Mouse (Mus musculus): ENCODE results near the gene Gnaz. TPM values are rescaled to one million over a fixed set of nuclear protein-coding genes. Genes with fewer than 3 reads are reported as not detected.

Gene Gnaz
- polyA plus RNA-seq, 1 experiment from 2014 or later = 6.0 TPM

DNA sequence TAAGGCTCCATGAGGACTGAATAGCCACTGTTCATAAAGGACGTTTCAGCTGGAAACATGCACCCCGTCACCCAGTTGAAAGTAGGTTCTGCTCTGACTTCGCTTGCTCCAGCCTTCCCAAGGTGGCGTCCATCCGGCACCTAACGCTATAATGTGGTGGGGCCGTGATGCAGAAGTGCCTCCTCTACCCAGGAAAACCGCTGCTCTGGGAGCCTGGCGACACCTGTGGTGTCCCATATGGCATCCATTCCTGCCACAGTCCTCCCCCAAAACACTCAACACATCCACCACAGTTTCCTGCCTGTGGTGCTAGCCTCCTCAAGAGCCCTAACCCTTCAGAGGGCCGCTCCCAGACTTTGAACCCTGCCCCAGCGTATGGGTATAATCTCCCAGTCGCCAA, 14.2 kb downstream of the Gnaz start:
- Histone ChIP-seq H3K9ac (ENCODE audit: low read depth, low read length) (no peak overlapping the region), H3K4me3 (ENCODE audit: low read length) (no peak overlapping the region), H3K4me2 (replicated peaks; ENCODE audit: low read depth, low read length) (no peak overlapping the region), H3K4me1 (ENCODE audit: control insufficient read depth, insufficient read depth, low read length) (no peaks in the 10 kb centered on the region), H3K27ac (ENCODE audit: low read depth, low read length) (no peak overlapping the region), H3K36me3 (ENCODE audit: control insufficient read depth, insufficient read depth, low read length) (no peaks in the 10 kb centered on the region), H3K9me3 (ENCODE audit: control insufficient read depth, low read length) (no peaks in the 10 kb centered on the region), H3K27me3 (ENCODE audit: control insufficient read depth, insufficient read depth, low read length) (no peaks in the 10 kb centered on the region)
- no peak for ATAC-seq (ENCODE audit: low FRiP score, low TSS enrichment)
- 90% methylated on average over 12 of the region's 12 CpGs for WGBS

DNA sequence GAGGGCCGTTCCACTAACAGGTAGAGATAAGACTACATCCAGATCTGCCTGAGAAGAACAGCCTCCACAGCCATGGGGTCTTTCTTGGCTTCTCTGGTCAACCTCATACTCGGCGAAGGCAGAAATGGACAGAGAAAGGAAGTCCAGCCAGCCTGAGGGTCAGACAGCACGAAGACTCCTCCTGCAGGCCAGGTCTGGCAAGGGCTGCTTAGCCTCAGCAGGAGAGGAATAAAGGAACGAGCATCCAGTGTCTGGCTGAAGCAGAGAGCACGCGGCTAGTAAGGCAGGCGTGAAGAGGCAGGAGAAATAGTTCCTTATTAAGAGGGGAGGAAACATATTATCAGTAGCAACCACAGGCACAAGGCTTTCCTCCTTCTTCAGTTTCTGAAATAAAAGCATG, 16.2 kb downstream of the Gnaz start:
- ATAC-seq (ENCODE audit: low FRiP score, low TSS enrichment) = no peak
- H3K27ac ChIP-seq (ENCODE audit: low read depth, low read length) = no peak overlapping the region
- no peaks in the 10 kb centered on the region for H3K4me1 ChIP-seq (ENCODE audit: control insufficient read depth, insufficient read depth, low read length)
- H3K4me3 ChIP-seq (ENCODE audit: low read length) = no peak overlapping the region
- H3K9me3 ChIP-seq (ENCODE audit: control insufficient read depth, low read length) = no peaks in the 10 kb centered on the region
- WGBS = 71% methylated on average over 8 of the region's 8 CpGs
- no peak overlapping the region for H3K4me2 ChIP-seq (replicated peaks; ENCODE audit: low read depth, low read length)
- H3K27me3 ChIP-seq (ENCODE audit: control insufficient read depth, insufficient read depth, low read length) = no peaks in the 10 kb centered on the region
- no peaks in the 10 kb centered on the region for H3K36me3 ChIP-seq (ENCODE audit: control insufficient read depth, insufficient read depth, low read length)
- no peak overlapping the region for H3K9ac ChIP-seq (ENCODE audit: low read depth, low read length)

DNA sequence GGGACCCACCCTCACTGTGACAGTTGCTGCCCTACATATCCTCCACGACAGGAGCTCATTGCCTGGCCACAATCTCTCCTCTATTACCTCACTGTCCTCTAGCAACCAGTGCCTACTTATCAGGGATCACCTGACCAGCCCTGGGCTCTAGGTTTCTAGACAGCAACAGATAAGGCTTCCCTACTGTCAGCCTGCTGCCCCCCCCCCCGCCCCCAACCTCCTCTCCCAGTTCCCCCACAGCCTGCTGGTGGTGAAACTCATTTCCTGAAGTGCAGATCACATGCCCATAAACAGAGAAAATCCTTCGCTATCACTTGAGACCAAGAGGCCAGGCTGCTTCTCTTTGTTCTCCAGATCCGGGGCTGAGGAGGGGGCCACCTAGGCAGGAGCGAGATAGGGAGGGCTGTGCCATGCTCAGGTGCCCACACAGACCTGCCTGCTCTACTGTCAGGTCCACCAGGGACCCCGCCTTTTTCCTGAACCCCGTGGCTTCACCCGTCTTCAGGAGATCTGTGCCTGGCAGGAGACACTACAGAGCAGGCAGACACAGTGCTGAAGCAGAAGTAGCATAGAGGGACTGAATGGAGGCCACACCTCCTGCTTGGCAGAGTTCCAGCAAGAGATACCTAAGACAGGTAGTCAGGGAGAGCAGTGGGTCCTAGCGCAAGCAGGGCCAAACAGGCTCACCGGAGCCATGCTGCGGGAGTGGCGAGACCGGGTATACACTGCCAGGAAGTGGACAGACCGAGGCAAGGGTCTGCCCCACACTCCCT, 20.9 kb downstream of the Gnaz start:
- WGBS = 62% methylated on average over 14 of the region's 14 CpGs
- ATAC-seq (ENCODE audit: low FRiP score, low TSS enrichment) = no peak

DNA sequence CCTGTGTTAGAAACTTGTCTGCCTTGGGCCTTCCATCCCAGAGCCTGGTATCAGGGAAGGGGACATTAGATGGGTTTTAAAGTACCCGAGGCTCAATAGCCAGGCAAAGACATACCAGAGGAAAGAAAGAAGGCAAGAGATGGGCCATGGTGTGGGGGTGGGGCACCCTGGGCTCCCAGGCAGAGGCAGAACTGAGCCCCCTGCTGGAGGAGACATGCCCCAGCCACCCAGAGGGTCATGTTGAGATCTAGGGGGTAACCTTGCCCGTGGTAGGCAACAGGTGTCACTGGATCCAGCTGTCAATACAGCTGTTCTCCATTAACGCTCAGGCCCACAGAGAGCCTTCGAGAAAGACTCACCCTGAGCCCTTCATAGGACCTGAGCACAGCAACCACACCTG, 22.8 kb downstream of the Gnaz start:
- Histone ChIP-seq H3K4me2 (replicated peaks; ENCODE audit: low read depth, low read length) (no peak overlapping the region), H3K4me1 (ENCODE audit: control insufficient read depth, insufficient read depth, low read length) (peaks cover 13% of the 10 kb centered on the region; the same call in 1 of the 2 replicates), H3K27me3 (ENCODE audit: control insufficient read depth, insufficient read depth, low read length) (no peaks in the 10 kb centered on the region), H3K36me3 (ENCODE audit: control insufficient read depth, insufficient read depth, low read length) (no peaks in the 10 kb centered on the region), H3K27ac (ENCODE audit: low read depth, low read length) (no peak overlapping the region), H3K9ac (ENCODE audit: low read depth, low read length) (no peak overlapping the region), H3K4me3 (ENCODE audit: low read length) (no peak overlapping the region), H3K9me3 (ENCODE audit: control insufficient read depth, low read length) (no peaks in the 10 kb centered on the region)
- whole genome bisulfite sequencing = 59% methylated on average over 4 of the region's 4 CpGs
- ATAC-seq (ENCODE audit: low FRiP score, low TSS enrichment) = no peak

More for the DNA sequence above, 20.9 kb downstream of the Gnaz start:
- H3K9ac ChIP-seq (ENCODE audit: low read depth, low read length) = no peak overlapping the region
- H3K27me3 ChIP-seq (ENCODE audit: control insufficient read depth, insufficient read depth, low read length) = no peaks in the 10 kb centered on the region
- H3K4me1 ChIP-seq (ENCODE audit: control insufficient read depth, insufficient read depth, low read length) = peaks cover 13% of the 10 kb centered on the region; the same call in 1 of the 2 replicates
- no peak overlapping the region for H3K4me2 ChIP-seq (replicated peaks; ENCODE audit: low read depth, low read length)
- no peaks in the 10 kb centered on the region for H3K9me3 ChIP-seq (ENCODE audit: control insufficient read depth, low read length)
- H3K4me3 ChIP-seq (ENCODE audit: low read length) = no peak overlapping the region
- no peaks in the 10 kb centered on the region for H3K36me3 ChIP-seq (ENCODE audit: control insufficient read depth, insufficient read depth, low read length)
- H3K27ac ChIP-seq (ENCODE audit: low read depth, low read length) = no peak overlapping the region

DNA sequence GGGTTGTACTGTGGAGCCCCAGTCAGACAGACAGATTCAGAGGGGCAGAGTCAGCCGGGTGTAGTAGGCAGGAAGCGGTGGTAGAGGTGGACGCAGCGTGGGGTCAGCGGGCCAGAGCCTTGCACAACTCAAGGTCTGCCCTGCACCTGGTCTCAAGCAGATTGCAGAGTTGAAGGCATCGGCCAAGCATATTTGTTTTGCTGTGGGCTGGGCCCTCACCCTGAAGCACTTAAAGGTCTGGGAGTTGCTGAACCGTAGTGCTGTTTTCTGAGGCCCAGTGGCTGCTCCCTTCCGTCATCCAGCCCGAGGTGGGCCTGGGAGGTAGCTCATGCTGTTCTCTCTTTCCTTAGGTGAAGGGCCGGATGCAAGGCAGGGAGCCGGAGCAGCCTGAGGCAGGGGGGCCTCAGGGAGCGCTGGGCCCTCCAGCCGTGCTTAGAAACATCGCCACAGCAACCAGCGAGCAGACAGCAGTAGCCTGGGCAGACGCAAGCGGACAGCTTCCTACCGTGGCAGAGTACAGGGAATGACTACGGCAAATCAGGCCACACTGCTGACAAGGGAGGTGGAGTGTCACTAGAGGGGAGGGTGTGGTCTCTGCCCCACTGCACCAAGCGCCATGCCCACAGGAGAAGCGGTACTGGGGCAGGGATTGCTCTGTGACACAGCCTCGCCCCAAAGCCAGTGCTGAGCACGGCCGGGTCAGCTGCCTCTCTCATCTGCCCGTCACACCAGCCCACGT, 23.8 kb downstream of the Gnaz start:
- H3K27ac ChIP-seq (ENCODE audit: low read depth, low read length) = peak overlapping the region; percentile 49; the same call in 1 of the 2 replicates

DNA sequence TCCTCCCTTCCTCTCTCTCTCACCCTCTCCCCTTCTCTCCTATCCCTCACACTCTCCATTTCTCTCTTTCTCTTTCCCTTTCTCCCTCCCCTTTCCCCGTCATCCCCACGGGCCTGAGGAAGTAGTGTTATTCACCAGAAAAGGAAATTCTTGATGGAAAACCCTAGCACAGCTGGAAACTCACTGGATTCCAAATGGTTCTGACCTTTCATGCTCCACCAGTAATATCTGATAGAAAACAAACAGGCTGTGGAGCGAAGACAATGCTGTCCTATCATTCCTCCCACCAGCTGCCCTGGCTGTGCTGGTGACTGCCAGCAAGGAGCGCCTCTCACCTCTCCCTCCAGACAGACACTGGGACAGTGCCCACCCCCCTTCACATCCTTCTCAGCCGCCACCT, 27.9 kb downstream of the Gnaz start:
- Histone ChIP-seq H3K27ac (ENCODE audit: low read depth, low read length) (no peak overlapping the region), H3K9me3 (ENCODE audit: control insufficient read depth, low read length) (no peaks in the 10 kb centered on the region), H3K4me3 (ENCODE audit: low read length) (no peak overlapping the region), H3K4me2 (replicated peaks; ENCODE audit: low read depth, low read length) (peak overlapping the region; percentile 39), H3K36me3 (ENCODE audit: control insufficient read depth, insufficient read depth, low read length) (no peaks in the 10 kb centered on the region), H3K27me3 (ENCODE audit: control insufficient read depth, insufficient read depth, low read length) (no peaks in the 10 kb centered on the region), H3K9ac (ENCODE audit: low read depth, low read length) (no peak overlapping the region), H3K4me1 (ENCODE audit: control insufficient read depth, insufficient read depth, low read length) (peaks cover 18% of the 10 kb centered on the region)
- no peak for ATAC-seq (ENCODE audit: low FRiP score, low TSS enrichment)
- 12% methylated on average over 5 of the region's 5 CpGs for WGBS

More for the DNA sequence above, 23.8 kb downstream of the Gnaz start:
- Histone ChIP-seq H3K27me3 (ENCODE audit: control insufficient read depth, insufficient read depth, low read length) (no peaks in the 10 kb centered on the region), H3K4me1 (ENCODE audit: control insufficient read depth, insufficient read depth, low read length) (peaks cover 17% of the 10 kb centered on the region; the same call in 1 of the 2 replicates), H3K9ac (ENCODE audit: low read depth, low read length) (no peak overlapping the region), H3K4me2 (replicated peaks; ENCODE audit: low read depth, low read length) (peak overlapping the region; percentile 16; the same call in 1 of the 2 replicates), H3K9me3 (ENCODE audit: control insufficient read depth, low read length) (no peaks in the 10 kb centered on the region), H3K36me3 (ENCODE audit: control insufficient read depth, insufficient read depth, low read length) (no peaks in the 10 kb centered on the region), H3K4me3 (ENCODE audit: low read length) (no peak overlapping the region)
- 32% methylated on average over 26 of the region's 26 CpGs for WGBS
- ATAC-seq (ENCODE audit: low FRiP score, low TSS enrichment) = peak; percentile 72

DNA sequence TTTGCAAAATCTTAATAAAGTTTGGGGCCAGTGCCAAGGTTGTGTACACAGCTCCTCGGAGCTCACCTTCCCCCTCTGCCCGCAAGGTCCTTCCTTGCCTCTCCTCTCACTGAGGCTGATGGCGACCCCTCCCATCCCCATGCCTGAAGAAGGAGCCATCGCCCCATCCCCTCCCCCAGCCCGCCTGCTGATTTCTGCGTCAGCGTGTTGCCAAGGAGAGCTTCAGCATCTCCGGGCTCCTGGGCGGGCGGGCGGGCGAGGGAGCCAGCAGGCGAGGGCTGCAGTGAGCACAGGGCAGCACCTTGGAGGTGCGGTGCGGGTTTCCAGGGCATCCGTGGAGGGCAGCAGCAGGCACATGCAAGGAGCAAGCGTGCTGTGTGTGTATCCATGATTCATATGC, 28.4 kb downstream of the Gnaz start:
- ATAC-seq (ENCODE audit: low FRiP score, low TSS enrichment) = no peak
- Histone ChIP-seq H3K9me3 (ENCODE audit: control insufficient read depth, low read length) (no peaks in the 10 kb centered on the region), H3K4me3 (ENCODE audit: low read length) (peak overlapping the region; percentile 17; the same call in 1 of the 2 replicates), H3K4me1 (ENCODE audit: control insufficient read depth, insufficient read depth, low read length) (peaks cover 15% of the 10 kb centered on the region), H3K27me3 (ENCODE audit: control insufficient read depth, insufficient read depth, low read length) (no peaks in the 10 kb centered on the region), H3K36me3 (ENCODE audit: control insufficient read depth, insufficient read depth, low read length) (no peaks in the 10 kb centered on the region), H3K4me2 (replicated peaks; ENCODE audit: low read depth, low read length) (peak overlapping the region; percentile 39), H3K27ac (ENCODE audit: low read depth, low read length) (no peak overlapping the region), H3K9ac (ENCODE audit: low read depth, low read length) (no peak overlapping the region)
- 1% methylated on average over 17 of the region's 17 CpGs for WGBS

DNA sequence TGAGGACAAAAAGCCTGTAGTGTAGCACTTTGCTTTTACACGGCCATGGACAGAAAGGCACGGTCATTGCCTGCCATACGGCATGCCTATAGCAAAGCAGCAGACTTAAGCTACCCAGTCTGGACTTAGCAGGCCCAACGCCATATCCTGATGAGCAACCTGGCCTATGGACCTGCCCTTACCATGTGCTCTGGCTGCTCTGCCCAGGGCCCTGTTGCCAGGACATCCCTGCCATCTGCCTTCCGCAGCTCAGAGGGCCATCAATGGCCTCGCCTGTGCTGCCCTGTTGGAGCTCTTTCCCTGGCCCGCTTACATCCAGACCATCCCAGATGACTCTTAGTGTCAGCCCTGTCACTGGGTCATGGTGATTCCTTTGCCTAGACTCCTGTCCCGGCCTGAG, 34.4 kb downstream of the Gnaz start:
- Histone ChIP-seq H3K4me3 (ENCODE audit: low read length) (no peak overlapping the region), H3K9me3 (ENCODE audit: control insufficient read depth, low read length) (no peaks in the 10 kb centered on the region), H3K4me1 (ENCODE audit: control insufficient read depth, insufficient read depth, low read length) (no peaks in the 10 kb centered on the region), H3K4me2 (replicated peaks; ENCODE audit: low read depth, low read length) (no peak overlapping the region), H3K9ac (ENCODE audit: low read depth, low read length) (no peak overlapping the region), H3K36me3 (ENCODE audit: control insufficient read depth, insufficient read depth, low read length) (no peaks in the 10 kb centered on the region), H3K27me3 (ENCODE audit: control insufficient read depth, insufficient read depth, low read length) (no peaks in the 10 kb centered on the region), H3K27ac (ENCODE audit: low read depth, low read length) (no peak overlapping the region)
- WGBS = 93% methylated on average over 8 of the region's 8 CpGs
- no peak for ATAC-seq (ENCODE audit: low FRiP score, low TSS enrichment)

DNA sequence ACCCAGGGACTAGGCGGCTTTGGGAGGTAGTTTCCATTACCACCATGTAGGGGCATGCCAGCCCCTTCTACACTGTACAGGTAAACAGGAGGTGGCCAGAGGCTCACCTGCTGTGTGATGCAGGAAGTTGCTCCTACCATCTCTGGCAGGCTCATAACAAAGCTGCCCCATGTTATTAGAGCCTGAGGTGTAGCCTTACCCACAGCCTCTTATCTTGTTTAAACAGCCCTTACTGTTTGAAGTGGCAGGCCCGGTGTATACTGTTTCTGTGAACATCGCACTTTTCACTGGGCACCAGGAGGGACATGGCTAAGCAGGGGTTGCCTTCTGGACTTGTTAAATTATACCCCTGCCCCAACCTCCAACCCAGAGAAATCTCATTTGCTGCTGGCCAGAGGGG, 37.1 kb downstream of the Gnaz start:
- Histone ChIP-seq H3K27ac (ENCODE audit: low read depth, low read length) (no peak overlapping the region), H3K36me3 (ENCODE audit: control insufficient read depth, insufficient read depth, low read length) (no peaks in the 10 kb centered on the region), H3K4me3 (ENCODE audit: low read length) (no peak overlapping the region), H3K4me1 (ENCODE audit: control insufficient read depth, insufficient read depth, low read length) (0 out of 2 replicates have a peak, but pooled peaks cover 2% of the 10 kb centered on the region), H3K9me3 (ENCODE audit: control insufficient read depth, low read length) (no peaks in the 10 kb centered on the region), H3K27me3 (ENCODE audit: control insufficient read depth, insufficient read depth, low read length) (no peaks in the 10 kb centered on the region), H3K4me2 (replicated peaks; ENCODE audit: low read depth, low read length) (no peak overlapping the region), H3K9ac (ENCODE audit: low read depth, low read length) (no peak overlapping the region)
- no peak for ATAC-seq (ENCODE audit: low FRiP score, low TSS enrichment)
- WGBS = 84% methylated on average over 3 of the region's 3 CpGs
